ENCODE assay signal across 9 mouse cellular contexts in the genomic region with DNA sequence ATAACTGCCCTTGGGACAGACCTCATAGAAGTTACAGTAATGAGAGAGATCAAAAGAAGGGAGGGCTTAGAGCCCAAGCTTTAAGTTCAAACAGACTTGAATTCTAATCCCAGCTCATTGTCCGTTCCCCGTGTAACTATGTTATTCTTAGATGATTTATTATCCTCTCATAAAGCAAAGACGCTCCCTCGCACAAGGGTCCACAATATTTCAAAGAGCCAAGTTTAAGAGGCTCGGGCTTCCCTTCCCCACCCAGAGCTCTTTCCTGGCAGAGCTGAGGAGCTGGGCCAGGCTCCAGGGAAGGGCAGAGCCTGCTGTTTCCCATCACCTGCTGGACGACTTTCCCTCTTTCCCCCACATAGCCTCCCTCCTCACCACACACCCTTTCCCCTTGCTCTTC. TPM values are rescaled to one million over a fixed set of nuclear protein-coding genes. Genes with fewer than 3 reads are reported as not detected.
DNase-seq lines count a peak whose midpoint lies in the region; ATAC-seq and TF ChIP-seq lines count a peak whose summit lies in the region.
"Had no signal": no experiment of that assay in that cellular context is flagged by ENCODE, and none has a peak within 500 bp of the region (broad histone marks: within the 10 kb centered on the region; RNA-seq: fewer than 3 reads in every experiment).

No protein-coding gene starts in this region.

- ATAC-seq in liver, embryonic 12.5 days: no peak
- no peak for ATAC-seq in heart, postnatal 0 days (ENCODE audit: insufficient read depth, low read depth)
- peak; percentile 91 for ATAC-seq in limb, embryonic 13.5 days (ENCODE audit: low FRiP score, low read depth)

- H3K36me3 ChIP-seq in liver, embryonic 12.5 days: no peaks in the 10 kb centered on the region
- no peaks in the 10 kb centered on the region for H3K36me3 ChIP-seq in heart, postnatal 0 days (replicated peaks; ENCODE audit: control insufficient read depth, insufficient read depth, low read length)
- no peaks in the 10 kb centered on the region for H3K36me3 ChIP-seq in limb, embryonic 13.5 days
- H3K36me3 ChIP-seq: embryonic facial prominence, embryonic 12.5 days; midbrain, embryonic 12.5 days had no signal

- H3K9ac ChIP-seq in liver, embryonic 12.5 days: no peak overlapping the region
- H3K9ac ChIP-seq in heart, postnatal 0 days (replicated peaks; ENCODE audit: low read depth, low read length): no peak overlapping the region
- H3K9ac ChIP-seq in limb, embryonic 13.5 days: no peak overlapping the region
- H3K9ac ChIP-seq: embryonic facial prominence, embryonic 12.5 days; midbrain, embryonic 12.5 days had no signal

- intact Hi-C loops in left cerebral cortex, adult 2 months (cut with DNase I): no loop called here

- 64% methylated on average over 6 of the region's 6 CpGs for WGBS in liver, embryonic 12.5 days (ENCODE audit: insufficient replicate concordance)
- 47% methylated on average over 6 of the region's 6 CpGs for WGBS in heart, postnatal 0 days
- 20% methylated on average over 6 of the region's 6 CpGs for WGBS in limb, embryonic 13.5 days

- DNase-seq in liver: peak; percentile 33
- no peak for DNase-seq in heart, postnatal 0 days (ENCODE audit: low spot score)
- peak; percentile 52 for DNase-seq in urinary bladder, postnatal 25 days (ENCODE audit: low spot score)
- DNase-seq in left cerebral cortex, adult 2 months (ENCODE audit: extremely low spot score in 1 of 2, low spot score in 2 of 2): no peak
- no peak for DNase-seq in left cerebral cortex, adult 9 months (ENCODE audit: low spot score in 2 of 2)

- no peak for TF ChIP-seq CTCF in heart, postnatal 0 days (IDR thresholded peaks at IDR 0.05; ENCODE audit: low read depth)
- no peak for TF ChIP-seq CTCF in left cerebral cortex, adult 2 months (IDR thresholded peaks at IDR 0.05)

- no peaks in the 10 kb centered on the region for H3K4me1 ChIP-seq in liver, embryonic 12.5 days
- 0 out of 2 replicates have a peak, but pooled peaks cover 5% of the 10 kb centered on the region for H3K4me1 ChIP-seq in heart, postnatal 0 days (ENCODE audit: control insufficient read depth, insufficient read depth)
- H3K4me1 ChIP-seq in limb, embryonic 13.5 days: peaks cover 14% of the 10 kb centered on the region
- H3K4me1 ChIP-seq: embryonic facial prominence, embryonic 12.5 days had no signal

- no peaks in the 10 kb centered on the region for H3K27me3 ChIP-seq in liver, embryonic 12.5 days (replicated peaks)
- no peaks in the 10 kb centered on the region for H3K27me3 ChIP-seq in heart, postnatal 0 days (ENCODE audit: control insufficient read depth, insufficient read depth, low read length)
- H3K27me3 ChIP-seq in limb, embryonic 13.5 days: no peaks in the 10 kb centered on the region
- H3K27me3 ChIP-seq: embryonic facial prominence, embryonic 12.5 days; midbrain, embryonic 12.5 days had no signal

- no peak overlapping the region for H3K4me3 ChIP-seq in liver, embryonic 12.5 days
- H3K4me3 ChIP-seq in heart, postnatal 0 days (ENCODE audit: low read depth, low read length): no peak overlapping the region
- H3K4me3 ChIP-seq in limb, embryonic 13.5 days: no peak overlapping the region
- no peak overlapping the region for H3K4me3 ChIP-seq in left cerebral cortex, adult 2 months
- H3K4me3 ChIP-seq: embryonic facial prominence, embryonic 12.5 days; midbrain, embryonic 12.5 days had no signal

- no peak overlapping the region for H3K4me2 ChIP-seq in liver, embryonic 12.5 days
- H3K4me2 ChIP-seq in heart, postnatal 0 days (ENCODE audit: low read depth, low read length): no peak overlapping the region
- peak overlapping the region; percentile 12 for H3K4me2 ChIP-seq in limb, embryonic 13.5 days (replicated peaks)
- H3K4me2 ChIP-seq: embryonic facial prominence, embryonic 12.5 days; midbrain, embryonic 12.5 days had no signal

- no peaks in the 10 kb centered on the region for H3K9me3 ChIP-seq in liver, embryonic 12.5 days (replicated peaks)
- no peaks in the 10 kb centered on the region for H3K9me3 ChIP-seq in heart, postnatal 0 days (replicated peaks; ENCODE audit: control insufficient read depth, low read length)
- no peaks in the 10 kb centered on the region for H3K9me3 ChIP-seq in limb, embryonic 13.5 days
- H3K9me3 ChIP-seq: embryonic facial prominence, embryonic 12.5 days; midbrain, embryonic 12.5 days had no signal

- no peak for TF ChIP-seq EP300 in heart, postnatal 0 days (IDR thresholded peaks at IDR 0.05; ENCODE audit: low read depth)

- H3K27ac ChIP-seq in liver, embryonic 12.5 days: no peak overlapping the region
- 0 out of 2 replicates have a peak overlapping the region, but pooled peaks have one; percentile 4 for H3K27ac ChIP-seq in heart, postnatal 0 days (ENCODE audit: low read depth)
- peak overlapping the region; percentile 6; the same call in 1 of the 2 replicates for H3K27ac ChIP-seq in limb, embryonic 13.5 days
- no peak overlapping the region for H3K27ac ChIP-seq in left cerebral cortex, adult 2 months
- H3K27ac ChIP-seq: embryonic facial prominence, embryonic 12.5 days; midbrain, embryonic 12.5 days had no signal

RNA-seq across cellular contexts. Expression of a gene that starts 44.3 kb away (rescaled TPM):
- polyA plus RNA-seq in liver, embryonic 12.5 days (2016; fragmentation: Nextera tagmentation; extraction: Ambion mirVana): 8.5 and 9.3 TPM in 2 replicates
- total RNA-seq in heart, postnatal 0 days (2014; rRNA removed; ENCODE audit: low replicate concordance): 107 and 146 TPM in 2 replicates
- polyA plus RNA-seq in heart, postnatal 0 days (2015; fragmentation: Nextera tagmentation; extraction: Ambion mirVana): 42.9 TPM in 2 replicates
- 65.1 and 69.0 TPM in 2 replicates for polyA plus RNA-seq in limb, embryonic 13.5 days (2015; fragmentation: Nextera tagmentation; extraction: Ambion mirVana)
- total RNA-seq in left cerebral cortex, adult 2 months (2021): 1 to 10 TPM; 3.7 to 5.5 TPM

Comparison
In these comparisons a context has a peak if more than half of its experiments do, and no peak if none do; other contexts are left out.
1. DNase-seq: peak in liver (single experiment) and urinary bladder, postnatal 25 days (single experiment); none in heart, postnatal 0 days (single experiment), left cerebral cortex, adult 2 months (0 of 2) and left cerebral cortex, adult 9 months (0 of 2).
2. H3K27ac ChIP-seq: peak in heart, postnatal 0 days (single experiment) and limb, embryonic 13.5 days (single experiment); none in liver, embryonic 12.5 days (single experiment) and left cerebral cortex, adult 2 months (single experiment).